Mouse (Mus musculus) liver, postnatal 0 days (tissue): Measurements from ENCODE around the gene Wdr37. TPM values are rescaled to one million over a fixed set of nuclear protein-coding genes. Genes with fewer than 3 reads are reported as not detected.

Source experiments
- ATAC-seq: fragments of 200-750 bp; cut with Nextera tagmentation; 2 replicates; pipeline ENCODE4 v1.8.0; 2017; ENCODE audit warnings: mild to moderate bottlenecking, moderate library complexity
- DNase-seq: peaks from one replicate; pipeline ENCODE4 v3.0.0-alpha.2; 2016
- H3K27ac ChIP-seq: fragments of 300-500 bp; sonication (generic); 2 replicates; pipeline ENCODE4 v1.5.1; 2014; ENCODE audit warnings: antibody characterized with exemption, moderate library complexity, mild to moderate bottlenecking, low read depth
- H3K27me3 ChIP-seq: fragments of 300-500 bp; sonication (generic); 2 replicates; pipeline ENCODE4 v1.6.1; 2014; ENCODE audit warnings: low read length, control low read depth, mixed read lengths; ENCODE audit not compliant: insufficient read depth
- H3K36me3 ChIP-seq: fragments of 300-500 bp; sonication (generic); replicated peaks from 2 replicates; pipeline ENCODE4 v1.6.1; 2014; ENCODE audit warnings: mild to moderate bottlenecking, control low read depth, low read length, moderate library complexity, mixed read lengths; ENCODE audit not compliant: insufficient read depth
- H3K4me1 ChIP-seq: fragments of 300-500 bp; sonication (generic); 2 replicates; pipeline ENCODE4 v1.6.1; 2014; ENCODE audit warnings: antibody characterized with exemption, mild to moderate bottlenecking, control low read depth; ENCODE audit not compliant: insufficient read depth
- H3K4me2 ChIP-seq: fragments of 300-500 bp; sonication (generic); 2 replicates; pipeline ENCODE4 v1.6.1; 2014; ENCODE audit warnings: low read depth, mild to moderate bottlenecking, low read length, moderate library complexity, mixed read lengths
- H3K4me3 ChIP-seq: fragments of 300-500 bp; sonication (generic); 2 replicates; pipeline ENCODE4 v1.5.1; 2014; ENCODE audit warnings: low read depth, low read length
- H3K9ac ChIP-seq: fragments of 300-500 bp; sonication (generic); replicated peaks from 2 replicates; pipeline ENCODE4 v1.6.1; 2014; ENCODE audit warnings: mild to moderate bottlenecking, moderate library complexity
- H3K9me3 ChIP-seq: fragments of 300-500 bp; sonication (generic); 2 replicates; pipeline ENCODE4 v1.6.1; 2016; ENCODE audit warnings: mild to moderate bottlenecking, control low read depth, low read length, mixed read lengths
- CTCF ChIP-seq: sonication (generic); IDR thresholded peaks from 2 replicates; pipeline ENCODE4 v1.5.1; 2016; ENCODE audit warnings: antibody characterized with exemption, low read depth
- EP300 ChIP-seq: IDR thresholded peaks from 2 replicates; pipeline ENCODE4 v1.6.1; 2016; ENCODE audit warnings: antibody characterized with exemption, low read depth, mild to moderate bottlenecking
- WGBS: fragments of 180-500 bp; shearing (Covaris S2); extraction: QIAGEN DNeasy Blood & Tissue Kit; methylation state at CpG from one replicate; pipeline ENCODE4 v1.1.7; 2014; ENCODE audit not compliant: insufficient replicate concordance; 5-methylcytosine and 5-hydroxymethylcytosine counted together
- polyA plus RNA-seq: library from polyadenylated mRNA; unstranded; fragments of >200 nt; fragmentation: Nextera tagmentation; extraction: Ambion mirVana; gene quantifications from 2 replicates; pipeline ENCODE4 v1.2.1, GENCODE M21; 2015

Gene Wdr37
- polyA plus RNA-seq, 1 experiment from 2014 or later, result 5.8 TPM

DNA sequence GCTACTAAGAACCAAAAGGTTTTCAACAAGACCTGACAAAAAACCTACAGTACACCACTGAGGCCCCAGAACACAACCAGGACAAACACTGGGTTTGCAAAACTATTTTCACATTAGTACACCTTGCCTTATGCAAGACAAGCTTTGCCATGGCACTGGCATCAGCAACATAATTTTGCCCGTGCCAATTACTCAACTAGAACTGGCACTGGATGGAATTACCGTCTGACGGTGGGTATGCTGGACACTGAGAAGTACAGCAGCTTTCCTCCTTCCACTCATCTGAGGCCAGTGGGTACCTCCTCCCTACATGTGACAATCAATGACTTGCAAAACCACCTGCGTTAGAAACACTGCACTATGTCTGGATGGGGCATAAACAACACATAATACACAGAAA lies 49.5 kb downstream of the Wdr37 start:
- Histone ChIP-seq H3K9me3 (no peaks in the 10 kb centered on the region), H3K27me3 (no peaks in the 10 kb centered on the region), H3K4me3 (no peak overlapping the region), H3K9ac (no peak overlapping the region), H3K27ac (no peak overlapping the region), H3K4me1 (no peaks in the 10 kb centered on the region), H3K36me3 (peaks cover 48% of the 10 kb centered on the region), H3K4me2 (no peak overlapping the region)
- peak; percentile 6 for DNase-seq
- no peak for TF ChIP-seq EP300
- TF ChIP-seq CTCF, result no peak
- 88% methylated on average over 4 of the region's 4 CpGs for WGBS
- no peak for ATAC-seq

DNA sequence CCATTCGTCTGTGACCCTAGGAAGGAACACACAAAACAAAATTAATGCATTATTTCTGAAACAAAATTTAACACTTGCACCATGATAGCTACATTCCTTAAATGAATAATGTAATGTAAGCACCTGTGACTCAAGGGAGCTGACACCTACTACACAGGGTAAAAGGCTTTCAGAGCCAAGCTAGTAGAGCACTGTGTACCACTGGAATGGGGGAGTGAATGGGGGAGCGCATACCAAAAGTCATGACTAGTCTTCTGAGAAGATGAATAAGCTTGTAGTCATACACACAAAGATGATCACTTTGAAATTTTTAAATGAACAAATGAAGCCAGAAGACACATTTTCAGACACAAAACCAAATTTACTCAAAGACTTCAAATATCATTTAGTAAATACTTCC lies 65.8 kb downstream of the Wdr37 start:
- no peak overlapping the region for H3K27ac ChIP-seq
- H3K9me3 ChIP-seq, result no peaks in the 10 kb centered on the region
- DNase-seq, result no peak
- no peak for ATAC-seq
- H3K27me3 ChIP-seq, result no peaks in the 10 kb centered on the region
- no peak overlapping the region for H3K4me2 ChIP-seq
- H3K4me3 ChIP-seq, result no peak overlapping the region
- no peak overlapping the region for H3K9ac ChIP-seq
- WGBS, result 86% methylated on average over 2 of the region's 2 CpGs
- TF ChIP-seq EP300, result no peak
- TF ChIP-seq CTCF, result no peak
- H3K4me1 ChIP-seq, result no peaks in the 10 kb centered on the region
- H3K36me3 ChIP-seq, result peaks cover 10% of the 10 kb centered on the region

DNA sequence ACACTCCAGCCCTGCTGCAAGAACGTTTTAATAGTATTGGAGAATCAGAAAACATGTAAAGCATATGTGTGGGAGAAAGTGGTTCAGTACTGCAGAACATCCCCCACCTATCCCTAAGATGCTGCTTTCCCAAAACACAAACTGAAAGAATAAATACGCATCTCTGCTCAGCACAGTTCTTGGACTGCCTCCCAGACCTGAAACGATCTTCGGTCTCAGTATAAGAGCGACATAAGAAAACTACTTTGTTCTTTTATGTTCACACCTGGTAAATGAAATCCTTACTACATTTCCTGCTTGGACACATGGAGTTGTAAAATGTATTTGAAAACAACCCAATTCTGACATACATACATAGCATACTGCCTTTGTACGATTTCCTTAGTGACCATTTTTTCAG lies 71.1 kb downstream of the Wdr37 start:
- Histone ChIP-seq H3K27me3 (no peaks in the 10 kb centered on the region), H3K36me3 (peaks cover 8% of the 10 kb centered on the region), H3K9ac (no peak overlapping the region), H3K4me1 (no peaks in the 10 kb centered on the region), H3K9me3 (no peaks in the 10 kb centered on the region), H3K4me2 (no peak overlapping the region), H3K27ac (no peak overlapping the region), H3K4me3 (no peak overlapping the region)
- no peak for DNase-seq
- no peak for TF ChIP-seq EP300
- no peak for TF ChIP-seq CTCF
- WGBS, result 79% methylated on average over 6 of the region's 6 CpGs
- no peak for ATAC-seq

DNA sequence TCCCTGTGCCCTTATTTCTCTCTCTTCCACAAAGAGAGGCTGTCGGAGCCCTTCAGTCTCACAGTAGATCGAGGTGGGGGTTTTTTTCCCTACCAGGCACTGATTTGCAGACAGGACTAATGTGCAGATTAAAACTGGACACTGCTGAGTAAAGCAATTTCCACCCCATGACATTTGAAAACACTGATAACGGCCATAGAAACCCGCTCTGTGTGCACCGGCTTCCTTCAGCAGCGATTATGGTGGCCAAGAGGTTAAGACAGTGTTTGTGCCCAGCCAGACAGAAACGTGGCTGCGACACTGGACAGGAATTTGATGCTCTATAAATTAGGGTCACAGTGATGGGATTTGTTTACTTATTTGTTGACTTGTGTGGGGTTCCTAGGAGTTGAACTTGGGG lies 78.5 kb downstream of the Wdr37 start:
- H3K9me3 ChIP-seq, result no peaks in the 10 kb centered on the region
- H3K36me3 ChIP-seq, result no peaks in the 10 kb centered on the region
- 61% methylated on average over 8 of the region's 8 CpGs for WGBS
- H3K27me3 ChIP-seq, result no peaks in the 10 kb centered on the region
- no peak for DNase-seq
- no peak for ATAC-seq
- no peaks in the 10 kb centered on the region for H3K4me1 ChIP-seq
- H3K9ac ChIP-seq, result no peak overlapping the region
- TF ChIP-seq EP300 (no peak), CTCF (no peak)
- no peak overlapping the region for H3K4me2 ChIP-seq
- no peak overlapping the region for H3K27ac ChIP-seq
- H3K4me3 ChIP-seq, result no peak overlapping the region

DNA sequence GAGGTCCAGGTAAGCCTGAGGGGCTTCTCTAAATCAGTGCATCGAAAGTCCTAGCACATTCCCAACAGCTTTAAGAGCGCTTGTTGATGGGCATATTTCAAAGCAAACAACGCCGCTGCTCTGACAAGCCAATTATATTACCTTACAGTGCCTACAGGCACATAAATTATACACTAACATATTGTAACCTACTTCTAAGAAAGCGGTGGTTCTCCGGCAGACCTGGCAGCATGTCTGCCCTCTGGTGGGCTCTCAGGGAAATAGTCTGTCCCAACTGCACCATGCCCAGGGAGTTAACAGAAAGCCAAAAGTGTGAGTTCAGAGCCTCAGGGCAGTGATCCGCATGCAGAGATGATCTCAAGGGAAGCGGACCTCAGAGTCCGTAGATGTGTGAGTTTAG lies 86.5 kb downstream of the Wdr37 start:
- Histone ChIP-seq H3K27me3 (no peaks in the 10 kb centered on the region), H3K4me3 (no peak overlapping the region), H3K36me3 (no peaks in the 10 kb centered on the region), H3K4me2 (no peak overlapping the region), H3K4me1 (no peaks in the 10 kb centered on the region), H3K27ac (no peak overlapping the region), H3K9ac (no peak overlapping the region), H3K9me3 (no peaks in the 10 kb centered on the region)
- ATAC-seq (no peak), DNase-seq (peak; percentile 33)
- 39% methylated on average over 9 of the region's 9 CpGs for WGBS
- TF ChIP-seq CTCF, result peak; percentile 67
- TF ChIP-seq EP300, result no peak

DNA sequence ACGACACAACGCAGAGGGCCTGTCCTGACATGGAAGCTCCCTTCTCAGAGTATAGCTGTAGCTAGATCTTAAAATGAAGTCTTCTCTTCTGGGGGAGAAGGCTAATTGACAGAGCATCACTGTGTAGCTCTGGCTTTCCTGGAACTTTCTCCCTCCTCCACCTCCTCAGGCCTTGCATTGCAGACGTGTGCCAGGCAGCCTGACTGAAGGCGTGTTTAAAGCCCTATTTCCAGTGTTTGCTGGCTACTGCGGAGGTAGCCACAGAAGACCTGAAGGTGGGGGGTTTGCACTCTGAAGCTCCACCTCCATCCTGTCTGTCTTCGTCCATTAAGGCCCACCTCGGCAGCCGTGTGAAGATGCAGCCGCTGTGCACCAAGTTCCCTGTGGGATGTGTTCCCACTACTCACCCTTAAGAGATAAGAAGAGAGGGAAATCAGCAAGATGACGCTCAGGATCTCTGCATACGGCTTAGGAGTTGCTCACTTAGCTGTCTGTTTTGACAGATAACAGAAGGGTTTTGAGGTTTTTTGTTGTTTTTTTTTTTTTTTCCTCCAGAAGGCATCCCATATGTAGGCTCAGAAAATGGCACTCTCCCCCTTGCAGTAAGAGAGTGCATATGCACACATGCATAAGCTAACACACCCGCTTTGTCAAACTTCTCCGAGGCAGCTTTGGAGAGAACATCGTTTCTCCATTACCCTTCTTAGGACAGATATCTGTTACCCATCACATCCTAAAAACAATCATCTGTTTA lies 87.2 kb downstream of the Wdr37 start:
- Histone ChIP-seq H3K4me1 (no peaks in the 10 kb centered on the region), H3K9me3 (no peaks in the 10 kb centered on the region), H3K27ac (no peak overlapping the region), H3K9ac (no peak overlapping the region), H3K36me3 (no peaks in the 10 kb centered on the region), H3K4me2 (no peak overlapping the region), H3K27me3 (no peaks in the 10 kb centered on the region), H3K4me3 (no peak overlapping the region)
- 58% methylated on average over 14 of the region's 14 CpGs for WGBS
- ATAC-seq (no peak), DNase-seq (no peak)
- TF ChIP-seq CTCF (no peak), EP300 (no peak)
